Mouse (Mus musculus): ENCODE data around the gene Scrt2. TPM values are rescaled to one million over a fixed set of nuclear protein-coding genes. Genes with fewer than 3 reads are reported as not detected.

Scrt2 gene
- polyA plus RNA-seq, 1 experiment from 2014 or later: 2.4 TPM

DNA sequence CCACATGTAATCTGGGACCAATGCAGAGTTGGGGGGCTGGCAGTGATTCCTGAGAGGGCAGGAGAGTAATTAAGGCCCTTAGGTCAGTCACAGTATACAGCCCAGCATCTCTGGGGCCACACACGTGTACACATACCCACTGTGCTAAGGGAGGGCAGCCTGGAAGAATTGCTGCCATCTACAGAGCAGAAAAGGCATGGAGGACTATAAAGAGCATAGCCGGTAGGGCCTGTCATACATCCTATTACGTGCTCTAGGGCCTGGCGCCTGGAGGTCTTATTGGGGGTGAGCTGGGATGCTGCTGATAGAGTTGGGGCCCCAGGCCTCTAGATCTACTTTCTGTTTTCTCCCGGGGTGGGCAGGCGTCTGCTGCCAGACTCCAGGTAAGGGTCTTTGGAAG, 5.1 kb downstream of the Scrt2 start:
- H3K27ac ChIP-seq: no peak overlapping the region
- H3K27me3 ChIP-seq (ENCODE audit: poor library complexity, severe bottlenecking): peaks cover 88% of the 10 kb centered on the region
- H3K9me3 ChIP-seq: no peaks in the 10 kb centered on the region
- no peaks in the 10 kb centered on the region for H3K36me3 ChIP-seq (replicated peaks)
- DNase-seq (ENCODE audit: extremely low spot score, low spot score): no peak
- WGBS: 73% methylated on average over 6 of the region's 6 CpGs
- H3K4me1 ChIP-seq: peaks cover 53% of the 10 kb centered on the region
- H3K4me3 ChIP-seq: no peak overlapping the region

DNA sequence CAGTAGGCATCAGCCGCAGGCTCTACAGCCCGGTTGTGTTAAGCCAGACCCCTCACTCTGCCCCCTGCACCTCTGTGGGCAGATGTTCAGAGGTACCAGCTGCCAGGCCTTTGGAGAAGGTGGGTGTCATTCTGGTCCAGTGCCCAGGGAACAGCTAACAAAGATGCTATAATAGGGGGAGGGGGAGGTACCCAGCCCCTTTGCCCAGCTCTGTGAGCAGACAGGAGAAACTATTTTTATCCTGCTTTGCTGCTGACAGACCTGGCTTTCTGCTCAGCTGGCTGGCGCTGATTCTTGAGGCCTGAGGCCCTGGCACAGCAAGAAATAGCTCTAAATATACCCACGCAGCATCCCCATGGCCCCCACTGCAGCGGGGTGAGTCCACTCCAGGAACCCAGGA, 5.8 kb downstream of the Scrt2 start:
- DNase-seq (ENCODE audit: extremely low spot score, low spot score): no peak
- Histone ChIP-seq H3K9me3 (no peaks in the 10 kb centered on the region), H3K4me3 (no peak overlapping the region)

DNA sequence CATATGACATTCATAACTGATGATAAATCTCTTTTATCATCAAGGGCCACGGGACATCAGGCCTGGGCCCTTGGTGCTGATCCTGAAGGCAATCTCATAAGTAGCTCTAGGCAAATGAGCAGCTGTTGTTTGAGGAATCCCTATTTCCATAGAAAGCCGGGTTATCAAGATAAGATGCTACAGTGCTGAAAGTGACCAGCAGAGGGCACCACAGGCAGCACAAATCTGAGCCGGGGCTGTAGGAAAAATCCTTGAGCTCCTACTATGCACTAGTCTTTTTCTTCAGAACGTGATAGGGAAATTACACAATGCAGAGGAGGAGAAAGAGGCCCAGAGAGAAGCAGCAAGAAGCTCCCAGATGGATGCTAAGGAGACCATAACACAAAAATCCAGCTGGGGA, 7.7 kb downstream of the Scrt2 start:
- 13% methylated on average over 4 of the region's 4 CpGs for WGBS
- H3K9me3 ChIP-seq: no peaks in the 10 kb centered on the region
- H3K27me3 ChIP-seq (ENCODE audit: poor library complexity, severe bottlenecking): peaks cover 89% of the 10 kb centered on the region
- no peak overlapping the region for H3K4me3 ChIP-seq
- peaks cover 49% of the 10 kb centered on the region for H3K4me1 ChIP-seq
- peak; percentile 46 for DNase-seq (ENCODE audit: extremely low spot score, low spot score)
- no peaks in the 10 kb centered on the region for H3K36me3 ChIP-seq (replicated peaks)
- no peak overlapping the region for H3K27ac ChIP-seq

More for the DNA sequence above, 5.8 kb downstream of the Scrt2 start:
- Histone ChIP-seq H3K27me3 (ENCODE audit: poor library complexity, severe bottlenecking) (peaks cover 89% of the 10 kb centered on the region), H3K27ac (no peak overlapping the region), H3K4me1 (peaks cover 52% of the 10 kb centered on the region), H3K36me3 (replicated peaks) (no peaks in the 10 kb centered on the region)
- WGBS: 87% methylated on average over 5 of the region's 5 CpGs

DNA sequence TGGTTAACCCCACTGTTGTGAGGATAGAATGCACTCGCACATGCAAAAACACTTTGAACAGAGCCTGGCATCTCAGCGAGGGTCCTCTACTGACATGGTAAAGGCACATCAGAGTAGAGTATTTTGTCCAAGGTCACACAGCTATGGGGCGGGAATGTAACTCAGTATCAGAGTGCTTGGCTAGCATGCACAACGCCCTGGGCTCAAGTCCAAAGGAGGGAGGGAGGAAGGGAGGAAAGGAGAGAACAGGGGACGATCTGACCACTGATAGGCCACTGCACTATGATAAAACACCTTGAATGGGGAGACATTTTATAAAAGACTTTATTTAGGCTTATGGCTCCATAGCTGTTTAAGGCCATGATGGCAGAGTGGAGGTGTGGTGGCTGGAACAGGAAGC, 8.3 kb downstream of the Scrt2 start:
- Histone ChIP-seq H3K36me3 (replicated peaks) (no peaks in the 10 kb centered on the region), H3K27me3 (ENCODE audit: poor library complexity, severe bottlenecking) (peaks cover 89% of the 10 kb centered on the region), H3K9me3 (no peaks in the 10 kb centered on the region), H3K4me3 (no peak overlapping the region), H3K27ac (no peak overlapping the region), H3K4me1 (peaks cover 51% of the 10 kb centered on the region)
- DNase-seq (ENCODE audit: extremely low spot score, low spot score): no peak
- 79% methylated on average over 5 of the region's 5 CpGs for WGBS

GRCm38 (mm10) chr2:152090486-152090885, 9.2 kb downstream of the Scrt2 start:
- peaks cover 60% of the 10 kb centered on the region for H3K4me1 ChIP-seq
- no peak overlapping the region for H3K4me3 ChIP-seq
- no peaks in the 10 kb centered on the region for H3K36me3 ChIP-seq (replicated peaks)
- peaks cover 89% of the 10 kb centered on the region for H3K27me3 ChIP-seq (ENCODE audit: poor library complexity, severe bottlenecking)
- DNase-seq (ENCODE audit: extremely low spot score, low spot score): no peak
- H3K9me3 ChIP-seq: no peaks in the 10 kb centered on the region
- WGBS: 92% methylated on average over 5 of the region's 5 CpGs
- no peak overlapping the region for H3K27ac ChIP-seq

- H3K4me3 ChIP-seq: no peak overlapping the region
- WGBS: 29% methylated on average over 12 of the region's 12 CpGs
- DNase-seq (ENCODE audit: extremely low spot score, low spot score): no peak
- no peaks in the 10 kb centered on the region for H3K9me3 ChIP-seq
- peaks cover 94% of the 10 kb centered on the region for H3K27me3 ChIP-seq (ENCODE audit: poor library complexity, severe bottlenecking)
- no peaks in the 10 kb centered on the region for H3K36me3 ChIP-seq (replicated peaks)
- peaks cover 61% of the 10 kb centered on the region for H3K4me1 ChIP-seq
- no peak overlapping the region for H3K27ac ChIP-seq
These were observed 10.2 kb downstream of the Scrt2 start for GRCm38 (mm10) chr2:152091342-152092056.

- WGBS: 5% methylated on average over 45 of the region's 45 CpGs
- Histone ChIP-seq H3K27me3 (ENCODE audit: poor library complexity, severe bottlenecking) (peaks cover 97% of the 10 kb centered on the region), H3K4me1 (peaks cover 50% of the 10 kb centered on the region)
These were observed 11.6 kb downstream of the Scrt2 start for GRCm38 (mm10) chr2:152092927-152093326.

DNA sequence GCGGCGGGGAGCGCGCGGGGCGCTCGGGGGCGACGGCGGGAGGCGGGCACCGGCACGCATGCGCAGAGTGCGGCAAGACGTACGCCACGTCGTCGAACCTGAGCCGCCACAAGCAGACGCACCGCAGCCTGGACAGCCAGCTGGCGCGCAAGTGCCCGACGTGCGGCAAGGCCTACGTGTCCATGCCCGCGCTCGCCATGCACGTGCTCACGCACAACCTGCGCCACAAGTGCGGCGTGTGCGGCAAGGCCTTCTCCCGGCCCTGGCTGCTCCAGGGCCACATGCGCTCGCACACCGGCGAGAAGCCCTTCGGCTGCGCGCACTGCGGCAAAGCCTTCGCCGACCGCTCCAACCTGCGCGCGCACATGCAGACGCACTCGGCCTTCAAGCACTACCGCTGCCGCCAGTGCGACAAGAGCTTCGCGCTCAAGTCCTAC, 12.0 kb downstream of the Scrt2 start:
- peak overlapping the region; percentile 62 for H3K27ac ChIP-seq
- peaks cover 50% of the 10 kb centered on the region for H3K4me1 ChIP-seq
- peaks cover 97% of the 10 kb centered on the region for H3K27me3 ChIP-seq (ENCODE audit: poor library complexity, severe bottlenecking)
- H3K36me3 ChIP-seq (replicated peaks): no peaks in the 10 kb centered on the region
- DNase-seq (ENCODE audit: extremely low spot score, low spot score): peak; percentile 45
- peak overlapping the region; percentile 50 for H3K4me3 ChIP-seq
- WGBS: 3% methylated on average over 58 of the region's 60 CpGs
- no peaks in the 10 kb centered on the region for H3K9me3 ChIP-seq

More at GRCm38 (mm10) chr2:152092927-152093326, 11.6 kb downstream of the Scrt2 start:
- DNase-seq (ENCODE audit: extremely low spot score, low spot score): peak; percentile 46
- Histone ChIP-seq H3K9me3 (no peaks in the 10 kb centered on the region), H3K36me3 (replicated peaks) (no peaks in the 10 kb centered on the region), H3K4me3 (peak overlapping the region; percentile 50), H3K27ac (peak overlapping the region; percentile 51; the same call in 1 of the 2 replicates)

DNA sequence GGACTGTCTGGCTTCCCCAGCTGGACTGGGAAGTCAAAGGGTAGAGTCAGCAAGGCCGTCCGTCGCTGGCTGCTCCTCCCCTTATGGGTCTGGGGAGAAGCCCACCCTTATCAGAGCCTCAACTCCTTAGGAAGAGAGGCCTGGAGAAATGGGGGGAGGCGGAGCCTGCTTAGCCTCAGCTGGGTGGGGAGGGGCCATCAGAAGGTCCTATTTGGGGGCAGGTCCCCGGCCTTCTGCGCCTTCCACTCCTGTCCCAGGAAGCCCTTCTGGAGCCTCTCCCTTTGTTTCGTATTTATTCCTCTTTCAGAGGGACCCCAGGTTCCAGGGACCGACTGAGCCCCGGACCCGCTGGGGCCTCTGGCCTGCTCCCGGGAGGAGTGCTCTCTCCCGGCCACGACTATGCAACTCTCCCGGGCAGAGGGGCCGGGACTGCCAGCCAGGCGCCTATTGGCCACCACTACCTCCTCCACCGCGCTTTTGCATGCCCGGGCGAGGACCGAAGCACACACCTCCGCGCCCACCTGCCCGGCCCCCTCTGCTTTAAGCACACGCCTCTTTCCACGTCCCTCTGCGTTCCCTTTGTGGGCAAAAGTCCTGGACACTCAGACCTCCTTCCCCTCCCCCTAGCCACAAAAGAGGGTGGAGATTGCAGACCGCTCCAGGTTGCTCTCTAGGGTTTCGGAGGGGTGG, 13.7 kb downstream of the Scrt2 start:
- peak overlapping the region; percentile 70 for H3K27ac ChIP-seq

GRCm38 (mm10) chr2:152096922-152097321, 15.6 kb downstream of the Scrt2 start:
- H3K9me3 ChIP-seq: no peaks in the 10 kb centered on the region
- WGBS: 85% methylated on average over 2 of the region's 2 CpGs
- peaks cover 33% of the 10 kb centered on the region for H3K4me1 ChIP-seq
- H3K4me3 ChIP-seq: no peak overlapping the region
- H3K27ac ChIP-seq: no peak overlapping the region
- H3K27me3 ChIP-seq (ENCODE audit: poor library complexity, severe bottlenecking): peaks cover 96% of the 10 kb centered on the region
- H3K36me3 ChIP-seq (replicated peaks): no peaks in the 10 kb centered on the region
- no peak for DNase-seq (ENCODE audit: extremely low spot score, low spot score)

More for the DNA sequence above, 13.7 kb downstream of the Scrt2 start:
- peak; percentile 42 for DNase-seq (ENCODE audit: extremely low spot score, low spot score)
- H3K36me3 ChIP-seq (replicated peaks): no peaks in the 10 kb centered on the region
- 2% methylated on average over 29 of the region's 29 CpGs for WGBS
- peaks cover 50% of the 10 kb centered on the region for H3K4me1 ChIP-seq
- H3K4me3 ChIP-seq: peak overlapping the region; percentile 37
- peaks cover 96% of the 10 kb centered on the region for H3K27me3 ChIP-seq (ENCODE audit: poor library complexity, severe bottlenecking)
- H3K9me3 ChIP-seq: no peaks in the 10 kb centered on the region

DNA sequence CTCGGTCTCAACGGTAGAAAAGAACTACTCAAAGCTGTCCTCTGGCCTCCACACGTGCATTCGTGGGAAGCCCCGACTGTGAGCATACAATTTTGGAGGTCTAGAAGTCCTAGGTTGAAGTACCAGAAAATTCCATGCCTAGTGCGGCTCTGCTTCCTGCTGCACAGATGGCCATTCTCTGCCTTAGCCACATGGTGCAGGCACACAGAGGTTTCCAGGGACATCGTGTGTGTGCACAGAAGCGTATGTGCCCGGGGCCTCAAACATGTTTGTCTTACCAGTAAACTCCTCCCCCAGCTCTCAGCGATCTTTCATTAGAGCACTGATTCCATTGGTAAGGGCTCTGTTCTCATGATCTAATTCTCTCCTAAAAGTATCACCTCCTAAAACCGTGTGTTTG, 16.6 kb downstream of the Scrt2 start:
- WGBS: 89% methylated on average over 11 of the region's 11 CpGs
- Histone ChIP-seq H3K36me3 (replicated peaks) (no peaks in the 10 kb centered on the region), H3K4me3 (no peak overlapping the region), H3K27me3 (ENCODE audit: poor library complexity, severe bottlenecking) (peaks cover 92% of the 10 kb centered on the region), H3K27ac (no peak overlapping the region), H3K9me3 (no peaks in the 10 kb centered on the region), H3K4me1 (peaks cover 35% of the 10 kb centered on the region)
- DNase-seq (ENCODE audit: extremely low spot score, low spot score): no peak

GRCm38 (mm10) chr2:152099538-152099937, 18.2 kb downstream of the Scrt2 start:
- 77% methylated on average over 3 of the region's 3 CpGs for WGBS
- Histone ChIP-seq H3K36me3 (replicated peaks) (no peaks in the 10 kb centered on the region), H3K27ac (no peak overlapping the region), H3K27me3 (ENCODE audit: poor library complexity, severe bottlenecking) (peaks cover 90% of the 10 kb centered on the region), H3K4me3 (no peak overlapping the region), H3K4me1 (peaks cover 20% of the 10 kb centered on the region), H3K9me3 (no peaks in the 10 kb centered on the region)
- DNase-seq (ENCODE audit: extremely low spot score, low spot score): no peak

- DNase-seq (ENCODE audit: extremely low spot score, low spot score): no peak
- 87% methylated on average over 13 of the region's 13 CpGs for WGBS
- Histone ChIP-seq H3K36me3 (replicated peaks) (no peaks in the 10 kb centered on the region), H3K4me3 (no peak overlapping the region), H3K27ac (no peak overlapping the region), H3K4me1 (peaks cover 27% of the 10 kb centered on the region), H3K27me3 (ENCODE audit: poor library complexity, severe bottlenecking) (peaks cover 79% of the 10 kb centered on the region), H3K9me3 (no peaks in the 10 kb centered on the region)
These were observed 20.4 kb downstream of the Scrt2 start for GRCm38 (mm10) chr2:152101761-152102160.

All from forebrain, embryonic 10.5 days (tissue).